Mouse (Mus musculus) erythroid progenitor cell, adult 5-6 weeks (primary cell): Measurements from ENCODE around the gene Gm7579. TPM values are rescaled to one million over a fixed set of nuclear protein-coding genes. Genes with fewer than 3 reads are reported as not detected.
"Not testable (repeated sequence)": the region's sequence is repeated elsewhere in the genome, so short reads cannot be mapped to it uniquely, and the experiment has no call there.

Source experiments
- ATAC-seq: replicated peaks from 2 replicates; pipeline ENCODE4 v1.8.0; 2016; ENCODE audit warnings: moderate number of reproducible peaks, mild to moderate bottlenecking, moderate TSS enrichment, inconsistent platforms; ENCODE audit not compliant: poor library complexity, low FRiP score, severe bottlenecking
- total RNA-seq, 2 experiments: library from RNA; stranded (forward) in 1 of 2; stranded (reverse) in 1 of 2; fragments of 150-400 nt in 1 of 2; fragments of 186-747, 209-891 nt in 1 of 2; gene quantifications; 2 replicates each; pipeline versions ENCODE4 v1.2.3 to v1.2.4; 2015 to 2017; ENCODE audit warnings: low replicate concordance in 2 of 2

Gene Gm7579
- not detected in 2 replicates for total RNA-seq (2015; ENCODE audit: low replicate concordance)
- not detected in 2 replicates for total RNA-seq (2017; ENCODE audit: low replicate concordance)

DNA sequence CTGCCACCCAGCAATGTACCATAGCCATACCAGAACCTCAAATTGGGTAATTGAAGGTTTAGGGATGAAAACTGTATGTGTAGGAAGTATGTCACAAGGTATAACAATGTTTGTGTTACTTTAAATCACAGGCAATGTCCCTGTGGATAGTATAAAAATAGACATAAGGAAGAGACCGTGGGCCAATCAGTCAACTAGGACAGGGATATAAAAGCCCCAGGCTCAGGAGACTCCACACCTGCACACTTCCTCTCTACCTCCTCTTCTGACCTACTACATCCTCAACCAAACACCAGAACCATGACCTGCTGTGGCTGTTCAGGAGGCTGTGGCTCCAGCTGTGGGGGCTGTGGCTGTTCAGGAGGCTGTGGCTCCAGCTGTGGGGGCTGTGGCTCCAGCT, at the start of gene Gm7579:
TSS of gene Gm7579 (plus strand) at position 301 of the 400 bp plus-strand sequence.
- no peak for ATAC-seq

DNA sequence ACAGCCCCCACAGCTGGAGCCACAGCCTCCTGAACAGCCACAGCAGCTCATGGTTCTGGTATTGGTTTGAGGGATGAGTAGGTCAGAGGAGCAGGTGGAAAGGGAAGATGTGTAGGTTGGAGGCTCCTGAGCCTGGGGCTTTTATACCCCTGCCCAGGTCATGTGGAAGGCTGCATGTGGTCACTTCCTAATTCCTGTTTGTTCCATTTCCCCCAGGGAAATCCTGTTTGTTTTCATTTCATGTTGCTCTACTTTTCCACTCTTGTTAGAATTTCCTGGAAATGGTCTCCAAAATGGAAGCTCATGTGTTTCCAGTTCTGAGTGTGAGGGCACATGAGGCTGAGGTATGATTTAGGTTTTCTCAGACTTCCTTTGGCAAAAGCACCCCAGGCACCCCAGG, 46.0 kb upstream of the Gm7579 start, which contains the start of gene Gm4553:
TSS of gene Gm4553 (minus strand) at position 101 of the 400 bp plus-strand sequence.
- not testable (repeated sequence) for ATAC-seq

DNA sequence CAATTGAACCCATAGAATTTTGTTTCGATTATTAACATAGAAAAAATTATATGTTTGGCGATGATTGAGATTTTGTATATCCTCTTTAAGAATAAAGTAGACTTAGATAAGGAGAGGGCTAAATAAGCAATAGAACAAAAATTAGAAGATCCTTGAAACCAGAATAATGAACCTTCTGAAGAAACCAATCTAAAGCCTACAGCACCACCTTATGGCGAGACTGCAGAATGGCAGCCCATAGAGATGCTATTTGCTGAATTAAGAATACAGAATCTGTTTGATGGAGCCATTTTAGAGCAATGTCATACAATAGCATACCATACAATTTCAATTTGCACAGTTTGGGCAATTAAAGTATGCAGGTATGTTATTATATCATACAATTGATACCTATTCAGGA, 41.8 kb upstream of the Gm7579 start:
- no peak for ATAC-seq

DNA sequence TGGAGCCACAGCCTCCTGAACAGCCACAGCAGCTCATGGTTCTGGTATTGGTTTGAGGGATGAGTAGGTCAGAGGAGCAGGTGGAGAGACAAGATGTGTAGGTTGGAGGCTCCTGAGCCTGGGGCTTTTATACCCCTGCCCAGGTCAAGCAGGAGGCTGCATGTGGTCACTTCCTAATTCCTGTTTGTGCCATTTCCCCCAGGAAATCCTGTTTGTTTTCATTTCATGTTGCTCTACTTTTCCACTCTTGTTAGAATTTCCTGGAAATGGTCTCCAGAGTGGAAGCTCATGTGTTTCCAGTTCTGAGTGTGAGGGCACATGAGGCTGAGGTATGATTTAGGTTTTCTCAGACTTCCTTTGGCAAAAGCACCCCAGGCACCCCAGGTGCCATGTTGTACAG, 35.8 kb upstream of the Gm7579 start, which contains the start of gene Krtap5-2:
TSS of gene Krtap5-2 (minus strand) at position 101 of the 400 bp plus-strand sequence.
- peak; percentile 43; the same call in 1 of the 2 replicates for ATAC-seq

DNA sequence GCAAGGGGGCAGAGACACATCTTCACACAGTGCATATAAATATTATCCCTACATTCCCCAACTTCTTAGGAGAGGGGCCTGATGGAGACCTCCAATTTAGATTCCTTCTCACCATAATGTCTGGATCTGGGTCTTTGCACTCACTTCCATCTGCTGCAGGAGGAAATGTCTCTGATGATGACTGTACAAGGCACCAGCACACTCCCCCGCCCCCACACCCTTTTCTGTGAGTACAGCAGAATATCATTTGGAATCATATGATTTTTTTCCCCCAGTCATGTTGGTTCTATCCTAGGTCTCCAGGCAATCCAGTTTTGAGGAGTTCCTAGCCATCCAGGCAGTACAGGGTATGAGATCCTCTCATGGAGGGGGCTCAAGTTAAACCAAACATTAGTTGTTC, 33.0 kb upstream of the Gm7579 start:
- no peak for ATAC-seq

DNA sequence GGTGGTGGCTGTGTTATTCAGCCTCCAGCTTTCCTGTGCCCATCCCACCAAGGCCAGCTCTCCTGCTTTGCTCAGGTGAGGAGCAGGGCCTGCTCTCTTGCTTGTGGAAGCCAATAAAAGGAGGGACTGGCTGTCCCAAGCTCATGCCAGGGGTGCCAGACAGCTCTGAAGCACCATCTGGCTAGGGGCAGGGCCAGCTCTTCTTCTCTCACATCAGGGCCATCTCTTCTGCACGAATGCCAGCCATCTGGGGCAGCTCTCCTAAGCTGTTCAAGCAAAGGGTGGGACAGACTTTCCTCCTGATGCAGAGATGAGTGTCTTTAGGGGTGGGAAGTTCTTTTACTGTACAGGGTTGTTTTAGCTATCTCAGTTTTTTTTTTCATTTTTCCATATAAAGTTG, 30.6 kb upstream of the Gm7579 start:
- ATAC-seq, result no peak

DNA sequence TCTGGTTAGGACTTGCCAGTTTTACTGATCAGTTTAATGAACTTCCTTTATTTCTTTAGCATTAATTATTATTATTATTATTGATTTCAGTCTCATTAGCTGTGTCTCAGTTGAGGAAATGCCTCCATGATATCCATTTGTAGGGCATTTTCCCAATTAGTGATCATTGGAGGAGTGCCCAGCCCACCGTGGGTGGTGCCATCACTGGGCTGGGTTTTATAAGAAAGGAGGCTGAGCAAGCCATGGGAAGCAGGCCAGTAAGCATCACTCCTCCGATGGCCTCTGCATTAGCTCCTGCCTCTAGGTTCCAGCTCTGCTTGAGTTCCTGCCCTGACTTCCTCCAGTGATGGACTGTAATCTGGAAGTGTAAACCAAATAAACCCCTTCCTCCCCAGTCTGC, 23.5 kb upstream of the Gm7579 start:
- no peak for ATAC-seq

DNA sequence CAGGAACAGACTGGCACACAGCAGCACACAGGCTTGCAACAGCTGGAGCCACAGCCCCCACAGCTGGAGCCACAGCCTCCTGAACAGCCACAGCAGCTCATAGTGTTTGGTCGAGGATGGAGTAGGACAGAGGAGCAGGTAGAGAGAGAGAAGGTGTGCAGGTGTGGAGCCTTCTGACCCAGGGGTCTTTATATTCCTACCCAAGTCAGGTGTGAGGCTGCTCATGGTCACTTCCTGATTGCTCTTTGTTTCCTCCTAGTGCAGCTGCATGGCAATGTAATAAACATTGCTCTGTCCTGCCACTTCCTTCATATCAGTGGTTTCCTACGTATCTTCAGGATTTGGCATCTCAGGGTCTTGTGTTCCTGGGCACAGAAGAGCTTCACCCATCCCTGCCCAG, 21.4 kb upstream of the Gm7579 start, which contains the start of gene Gm10153:
TSS of gene Gm10153 (minus strand) at position 101 of the 400 bp plus-strand sequence.
- no peak for ATAC-seq

DNA sequence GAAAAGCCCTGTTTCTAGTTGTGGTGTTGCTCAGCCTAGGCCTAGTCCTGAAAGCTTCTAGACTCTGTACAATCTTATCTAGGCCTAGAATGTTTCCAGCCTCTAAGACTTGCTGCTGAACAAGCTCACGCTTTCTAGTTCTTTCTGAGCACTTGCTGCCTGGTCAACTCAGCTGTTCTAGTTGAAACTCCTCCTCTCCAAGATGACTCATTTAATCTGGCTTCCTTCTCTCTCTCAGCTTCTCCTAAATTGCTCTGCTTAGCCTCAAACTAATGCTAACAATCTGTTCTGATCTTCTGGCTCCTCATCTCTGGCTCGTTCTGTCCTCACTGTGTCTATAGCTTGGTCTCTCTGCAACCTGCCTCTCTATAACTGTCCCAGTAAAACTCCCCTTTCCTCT, 12.9 kb upstream of the Gm7579 start:
- ATAC-seq, result no peak

DNA sequence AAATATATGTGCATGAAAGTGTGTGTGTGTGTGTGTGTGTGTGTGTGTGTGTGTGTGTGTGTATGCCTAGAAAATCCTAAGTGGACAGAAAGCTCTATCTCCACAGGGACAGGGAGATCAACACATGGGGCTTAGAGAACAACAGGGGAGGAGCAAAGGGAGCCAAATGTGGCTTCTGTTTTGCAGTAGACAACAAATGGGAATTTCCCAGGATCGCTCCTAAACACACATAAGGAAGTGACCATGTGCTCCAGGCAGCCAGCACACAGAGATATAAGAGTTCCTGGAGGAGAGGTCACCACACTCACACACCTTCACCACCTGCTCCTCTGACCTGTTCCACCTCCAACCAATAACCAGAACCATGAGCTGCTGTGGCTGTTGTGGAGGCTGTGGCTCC, 10.6 kb upstream of the Gm7579 start, which contains the start of gene Krtap5-3:
TSS of gene Krtap5-3 (plus strand) at position 301 of the 400 bp plus-strand sequence.
- ATAC-seq, result no peak

DNA sequence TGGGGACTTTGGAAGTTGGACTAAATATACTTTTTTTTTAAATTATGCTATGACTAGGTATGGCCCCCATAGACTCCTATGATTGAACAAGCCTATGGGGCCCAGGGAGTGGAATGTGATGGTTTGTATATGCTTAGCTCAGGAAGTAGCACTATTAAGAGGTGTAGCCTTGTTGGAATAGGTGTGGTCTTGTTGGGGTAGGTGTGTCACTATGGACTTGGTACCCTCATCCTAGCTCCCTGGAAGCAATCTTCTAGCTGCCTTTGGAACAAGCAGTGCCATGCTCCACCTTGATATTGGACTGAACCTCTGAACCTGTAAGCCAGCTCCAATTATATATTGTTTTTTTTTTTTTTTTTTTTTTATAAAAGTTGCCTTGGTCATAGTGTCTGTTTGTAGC, 6.2 kb upstream of the Gm7579 start:
- ATAC-seq, result no peak

DNA sequence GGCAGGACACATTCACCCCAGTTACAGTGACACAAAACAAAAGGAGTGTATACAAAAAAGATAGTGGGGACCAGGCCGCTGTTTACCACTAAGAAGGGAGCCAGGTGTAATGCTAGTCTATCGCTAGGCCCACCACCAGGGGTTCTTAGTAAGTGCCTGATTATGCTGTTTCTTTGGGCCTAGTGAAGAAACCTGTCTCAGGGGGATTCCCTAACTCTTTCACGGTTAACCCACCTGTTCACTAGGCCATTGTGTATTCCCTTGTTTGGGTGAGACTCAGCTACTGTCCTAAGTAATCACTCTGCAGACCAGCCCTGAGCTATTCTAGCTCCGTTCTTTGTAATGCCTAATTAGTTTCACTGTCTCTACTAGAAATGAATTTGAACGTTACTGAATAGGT, 4.8 kb upstream of the Gm7579 start:
- not testable (repeated sequence) for ATAC-seq

DNA sequence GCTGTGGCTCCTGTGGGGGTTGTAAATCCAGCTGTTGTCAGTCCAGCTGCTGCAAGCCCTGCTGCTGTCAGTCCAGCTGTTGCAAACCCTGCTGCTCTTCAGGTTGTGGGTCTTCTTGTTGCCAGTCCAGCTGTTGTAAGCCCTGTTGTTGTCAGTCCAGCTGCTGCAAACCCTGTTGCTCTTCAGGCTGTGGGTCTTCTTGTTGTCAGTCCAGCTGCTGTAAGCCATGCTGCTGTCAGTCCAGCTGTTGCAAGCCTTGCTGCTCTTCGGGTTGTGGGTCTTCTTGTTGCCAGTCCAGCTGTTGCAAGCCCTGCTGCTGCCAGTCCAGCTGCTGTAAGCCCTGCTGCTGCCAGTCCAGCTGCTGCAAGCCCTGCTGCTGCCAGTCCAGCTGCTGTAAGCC, 477 bp downstream of the Gm7579 start:
- ATAC-seq, result not testable (repeated sequence)

DNA sequence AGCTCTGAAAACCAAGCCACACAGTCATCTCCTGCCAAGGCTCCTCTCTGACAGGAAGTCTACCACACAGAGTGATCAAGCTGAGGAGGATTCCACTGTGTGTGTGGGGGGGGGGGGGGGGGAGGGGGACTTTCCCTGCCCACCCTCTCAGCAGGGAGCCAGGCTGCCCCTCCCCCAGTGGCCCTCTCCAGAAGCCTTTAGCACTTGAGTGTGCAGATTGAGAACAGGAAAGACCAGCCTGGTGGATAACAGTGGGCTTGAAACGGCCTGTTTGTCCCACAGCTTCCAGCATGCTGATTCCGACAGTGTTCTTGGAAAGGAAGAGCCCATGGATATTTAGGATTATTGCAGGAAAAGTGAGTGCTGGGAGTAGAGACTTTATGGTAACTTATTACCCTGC, 12.9 kb downstream of the Gm7579 start:
- ATAC-seq, result no peak

DNA sequence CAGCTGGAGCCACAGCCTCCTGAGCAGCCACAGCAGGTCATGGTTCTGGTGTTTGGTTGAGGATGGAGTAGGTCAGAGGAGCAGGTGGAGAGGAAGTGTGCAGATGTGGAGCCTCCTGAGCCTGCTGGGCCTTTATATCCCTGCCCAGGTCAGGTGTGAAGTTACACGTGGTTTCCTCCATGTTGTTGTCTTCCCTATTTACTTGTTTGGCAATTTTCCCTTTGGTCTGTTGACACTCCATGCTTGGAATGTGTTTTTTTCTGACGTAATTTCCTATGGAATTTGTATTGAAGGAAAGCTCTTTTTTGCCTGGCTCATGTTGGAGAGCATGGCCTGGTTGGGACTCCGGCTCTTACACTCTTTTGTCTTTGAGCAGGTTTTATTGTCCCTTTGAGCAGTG, 18.2 kb downstream of the Gm7579 start, which contains the start of gene Krtap5-5:
TSS of gene Krtap5-5 (minus strand) at position 101 of the 400 bp plus-strand sequence.
- ATAC-seq, result not testable (repeated sequence)

DNA sequence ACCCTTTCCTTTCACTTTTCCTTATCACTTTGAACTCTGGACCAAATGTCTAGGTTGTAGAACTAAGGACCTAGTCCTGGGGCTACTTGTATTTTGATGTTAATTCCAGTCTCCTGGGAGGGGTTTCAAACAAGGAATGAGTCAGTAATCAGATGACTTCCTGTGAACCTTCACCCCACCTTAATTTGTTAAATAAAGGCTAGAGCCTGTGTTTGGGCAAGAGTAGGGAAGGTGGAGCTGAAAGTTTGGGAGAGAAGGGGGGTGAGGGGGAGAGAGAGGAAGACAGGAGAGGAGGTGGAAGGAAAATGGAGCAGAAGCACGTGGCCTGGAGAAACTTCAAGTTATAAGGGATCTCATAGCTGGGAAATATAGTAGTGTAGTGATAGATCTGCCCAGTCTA, 19.9 kb downstream of the Gm7579 start:
- ATAC-seq, result no peak

DNA sequence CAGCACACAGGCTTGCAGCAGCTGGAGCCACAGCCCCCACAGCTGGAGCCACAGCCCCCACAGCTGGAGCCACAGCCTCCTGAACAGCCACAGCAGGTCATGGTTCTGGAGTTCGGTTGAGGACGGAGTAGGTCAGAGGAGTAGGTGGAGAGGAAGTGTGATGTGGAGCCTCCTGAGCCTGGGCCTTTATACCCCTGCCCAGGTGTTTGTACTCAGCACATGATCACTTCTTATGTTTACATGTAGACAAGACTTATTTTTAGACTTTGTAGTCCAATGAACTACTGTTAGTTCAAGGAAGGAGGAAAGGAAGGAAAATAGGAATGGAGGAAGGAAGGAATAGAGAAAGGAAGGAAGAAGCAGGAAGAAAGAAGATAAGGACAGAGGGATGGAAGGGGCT, 29.3 kb downstream of the Gm7579 start, which contains the start of gene Gm40460:
TSS of gene Gm40460 (minus strand) at position 101 of the 400 bp plus-strand sequence.
- no peak for ATAC-seq

DNA sequence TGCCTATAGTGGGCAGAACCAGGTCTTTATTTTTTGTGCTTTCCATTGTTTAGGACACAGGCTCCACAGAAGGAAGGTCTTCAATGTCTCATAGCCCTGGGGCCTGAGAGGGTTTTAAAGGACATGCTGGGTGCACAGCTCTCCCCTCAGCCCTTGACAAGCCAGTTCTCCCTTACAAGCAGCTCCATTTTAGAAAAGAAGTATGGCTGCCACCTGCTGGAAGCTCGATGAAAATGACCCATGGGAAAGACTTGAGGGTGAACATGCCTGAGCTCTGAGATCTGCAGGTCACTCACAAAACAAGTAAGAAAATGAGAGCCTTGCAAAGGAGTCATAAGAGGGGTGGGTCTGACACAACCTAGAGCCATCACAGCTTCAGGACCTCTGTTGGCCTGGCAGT, 38.2 kb downstream of the Gm7579 start:
- ATAC-seq, result no peak

DNA sequence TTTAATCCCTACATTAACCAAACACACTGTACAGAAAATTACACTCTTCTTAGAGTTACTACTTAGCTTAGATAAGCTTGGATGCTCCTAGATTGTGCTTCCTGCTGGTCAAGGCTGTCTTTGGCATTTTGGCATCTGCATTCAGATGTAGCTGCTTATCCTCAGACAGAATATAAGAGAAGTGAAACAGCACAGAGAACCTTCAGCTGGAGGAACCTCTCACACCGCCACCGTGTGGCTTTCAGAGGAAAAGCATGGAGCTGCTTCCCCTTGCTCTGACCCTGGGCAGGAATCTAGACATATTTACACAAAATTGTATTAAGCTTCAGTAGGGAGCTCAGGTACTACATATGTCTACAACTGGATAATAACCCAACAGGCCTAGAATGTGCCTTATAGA, 43.9 kb downstream of the Gm7579 start:
- no peak for ATAC-seq

DNA sequence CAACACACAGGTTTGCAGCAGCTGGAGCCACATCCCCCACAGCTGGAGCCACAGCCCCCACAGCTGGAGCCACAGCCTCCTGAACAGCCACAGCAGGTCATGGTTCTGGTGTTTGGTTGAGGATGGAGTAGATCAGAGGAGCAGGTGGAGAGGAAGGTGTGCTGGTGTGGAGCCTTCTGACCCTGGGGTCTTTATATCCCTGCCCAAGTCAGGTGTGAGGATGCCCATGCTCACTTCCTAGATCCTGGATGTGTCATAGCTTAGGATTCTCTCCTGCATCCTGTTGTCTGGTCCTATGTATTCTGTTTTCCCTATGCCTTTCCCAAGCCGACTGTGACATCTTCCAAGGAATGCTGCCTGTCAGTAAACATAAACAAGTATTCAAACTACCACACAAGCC, 46.6 kb downstream of the Gm7579 start, which contains the start of gene Gm2431:
TSS of gene Gm2431 (minus strand) at position 101 of the 400 bp plus-strand sequence.
- not testable (repeated sequence) for ATAC-seq
